Mouse (Mus musculus) bone marrow macrophage, adult 2 months (primary cell): ENCODE results near the gene Ep400. TPM values are rescaled to one million over a fixed set of nuclear protein-coding genes. Genes with fewer than 3 reads are reported as not detected.
"Not testable (repeated sequence)": the region's sequence is repeated elsewhere in the genome, so short reads cannot be mapped to it uniquely, and the experiment has no call there.

ENCODE experiments used
- H3K27ac ChIP-seq: 2 replicates; pipeline ENCODE4 v1.5.1; 2012; ENCODE audit warnings: low read depth, low read length; ENCODE audit not compliant: insufficient read depth
- H3K4me1 ChIP-seq: 2 replicates; pipeline ENCODE4 v1.6.1; 2012; ENCODE audit warnings: low read length; ENCODE audit not compliant: control insufficient read depth, insufficient read depth
- H3K4me3 ChIP-seq: 2 replicates; pipeline ENCODE4 v1.5.1; 2012; ENCODE audit warnings: mild to moderate bottlenecking, low read length, moderate library complexity; ENCODE audit not compliant: insufficient read depth
- CTCF ChIP-seq: IDR thresholded peaks from 2 replicates; pipeline ENCODE4 v1.5.1; 2012; ENCODE audit warnings: low read depth, mild to moderate bottlenecking, low read length, moderate library complexity
- POLR2A ChIP-seq: IDR thresholded peaks from 2 replicates; pipeline ENCODE4 v1.6.1; 2012; ENCODE audit warnings: mild to moderate bottlenecking, low read depth, low read length, borderline replicate concordance
- polyA plus RNA-seq: library from polyadenylated mRNA; stranded (reverse); fragments of >200 nt; gene quantifications from 2 replicates; pipeline ENCODE4 v1.2.4, GENCODE M21; 2012; ENCODE audit not compliant: missing spikeins, insufficient read depth, insufficient read length

Gene Ep400
- polyA plus RNA-seq, 1 experiment, result 27.9 TPM

GRCm38 (mm10) chr5:110735606-110736005 lies 34.9 kb downstream of the Ep400 start:
- TF ChIP-seq POLR2A, result no peak
- no peak for TF ChIP-seq CTCF
- Histone ChIP-seq H3K4me3 (no peak overlapping the region), H3K4me1 (no peaks in the 10 kb centered on the region), H3K27ac (no peak overlapping the region)

GRCm38 (mm10) chr5:110733231-110733823 lies 37.2 kb downstream of the Ep400 start:
- Histone ChIP-seq H3K27ac (no peak overlapping the region), H3K4me1 (no peaks in the 10 kb centered on the region), H3K4me3 (no peak overlapping the region)
- no peak for TF ChIP-seq POLR2A
- TF ChIP-seq CTCF, result no peak

- no peak overlapping the region for H3K27ac ChIP-seq
Observed at GRCm38 (mm10) chr5:110731227-110731626, 39.3 kb downstream of the Ep400 start.

GRCm38 (mm10) chr5:110727850-110728249 lies 42.7 kb downstream of the Ep400 start:
- TF ChIP-seq POLR2A (no peak), CTCF (no peak)
- Histone ChIP-seq H3K4me1 (no peaks in the 10 kb centered on the region), H3K27ac (no peak overlapping the region), H3K4me3 (no peak overlapping the region)

More at GRCm38 (mm10) chr5:110731227-110731626, 39.3 kb downstream of the Ep400 start:
- H3K4me1 ChIP-seq, result no peaks in the 10 kb centered on the region
- no peak overlapping the region for H3K4me3 ChIP-seq
- no peak for TF ChIP-seq CTCF

- no peak overlapping the region for H3K27ac ChIP-seq
- no peaks in the 10 kb centered on the region for H3K4me1 ChIP-seq
- no peak for TF ChIP-seq CTCF
- H3K4me3 ChIP-seq, result no peak overlapping the region
Observed at GRCm38 (mm10) chr5:110723543-110723942, 47.0 kb downstream of the Ep400 start.

- H3K4me1 ChIP-seq, H3K27ac ChIP-seq, H3K4me3 ChIP-seq: not testable (repeated sequence)
Observed at GRCm38 (mm10) chr5:110721463-110721862, 49.1 kb downstream of the Ep400 start.

GRCm38 (mm10) chr5:110711455-110711854 lies 59.1 kb downstream of the Ep400 start:
- TF ChIP-seq CTCF (no peak), POLR2A (no peak)
- Histone ChIP-seq H3K4me3 (no peak overlapping the region), H3K27ac (no peak overlapping the region), H3K4me1 (no peaks in the 10 kb centered on the region)

- Histone ChIP-seq H3K27ac (no peak overlapping the region), H3K4me1 (peaks cover 5% of the 10 kb centered on the region), H3K4me3 (no peak overlapping the region)
- TF ChIP-seq CTCF (no peak), POLR2A (no peak)
Observed at GRCm38 (mm10) chr5:110709256-110709655, 61.3 kb downstream of the Ep400 start.

- peaks cover 10% of the 10 kb centered on the region for H3K4me1 ChIP-seq
- H3K27ac ChIP-seq, result no peak overlapping the region
- no peak overlapping the region for H3K4me3 ChIP-seq
- TF ChIP-seq POLR2A (no peak), CTCF (no peak)
Observed at GRCm38 (mm10) chr5:110704004-110704403, 66.5 kb downstream of the Ep400 start.

GRCm38 (mm10) chr5:110698617-110699016 lies 71.9 kb downstream of the Ep400 start:
- H3K27ac ChIP-seq, result no peak overlapping the region

GRCm38 (mm10) chr5:110682041-110682440 lies 88.5 kb downstream of the Ep400 start:
- Histone ChIP-seq H3K4me3 (no peak overlapping the region), H3K4me1 (peaks cover 10% of the 10 kb centered on the region), H3K27ac (no peak overlapping the region)
- no peak for TF ChIP-seq POLR2A

More at GRCm38 (mm10) chr5:110698617-110699016, 71.9 kb downstream of the Ep400 start:
- TF ChIP-seq CTCF (no peak), POLR2A (no peak)
- Histone ChIP-seq H3K4me3 (no peak overlapping the region), H3K4me1 (no peaks in the 10 kb centered on the region)
